Mouse (Mus musculus): ENCODE results near the gene Aup1.

Aup1 gene

GRCm38 (mm10) chr6:83029777-83030176 is 24.5 kb upstream of the Aup1 start:
- no peak for DNase-seq (ENCODE audit: low spot score in 2 of 2)

GRCm38 (mm10) chr6:83031111-83031510 is 23.2 kb upstream of the Aup1 start:
- no peak for DNase-seq (ENCODE audit: low spot score in 2 of 2)

GRCm38 (mm10) chr6:83031921-83032590 is 22.3 kb upstream of the Aup1 start:
- DNase-seq (ENCODE audit: low spot score in 2 of 2): no peak

GRCm38 (mm10) chr6:83032769-83033191 is 21.5 kb upstream of the Aup1 start:
- DNase-seq (ENCODE audit: low spot score in 2 of 2): peak in 1 of 2 experiments; percentile 72

- DNase-seq (ENCODE audit: low spot score in 2 of 2): peak; percentile 68 to 74
Measured at GRCm38 (mm10) chr6:83033249-83034185, 20.8 kb upstream of the Aup1 start, which contains the start of the genes Dok1 and Loxl3. Gene Dok1 (minus strand): TSS chr6:83033471. Gene Loxl3 (plus strand): TSS chr6:83034173.

- DNase-seq (ENCODE audit: low spot score in 2 of 2): no peak
Measured at GRCm38 (mm10) chr6:83034463-83035055, 19.8 kb upstream of the Aup1 start.

- DNase-seq (ENCODE audit: low spot score in 2 of 2): no peak
Measured at GRCm38 (mm10) chr6:83037188-83037587, 17.1 kb upstream of the Aup1 start.

- DNase-seq (ENCODE audit: low spot score in 2 of 2): peak; percentile 79 to 97
Measured at GRCm38 (mm10) chr6:83038496-83039012, 15.8 kb upstream of the Aup1 start.

- DNase-seq (ENCODE audit: low spot score in 2 of 2): no peak
Measured at GRCm38 (mm10) chr6:83040601-83041000, 13.7 kb upstream of the Aup1 start.

GRCm38 (mm10) chr6:83043561-83043960 is 10.8 kb upstream of the Aup1 start:
- no peak for DNase-seq (ENCODE audit: low spot score in 2 of 2)

- DNase-seq (ENCODE audit: low spot score in 2 of 2): no peak
Measured at GRCm38 (mm10) chr6:83043993-83044392, 10.3 kb upstream of the Aup1 start.

- no peak for DNase-seq (ENCODE audit: low spot score in 2 of 2)
Measured at GRCm38 (mm10) chr6:83044742-83045141, 9.6 kb upstream of the Aup1 start.

GRCm38 (mm10) chr6:83049367-83049766 is 5.0 kb upstream of the Aup1 start:
- no peak for DNase-seq (ENCODE audit: low spot score in 2 of 2)

- DNase-seq (ENCODE audit: low spot score in 2 of 2): no peak
Measured at GRCm38 (mm10) chr6:83053136-83053960, 973 bp upstream of the Aup1 start.

- DNase-seq (ENCODE audit: low spot score in 2 of 2): no peak
Measured at GRCm38 (mm10) chr6:83054871-83055431, 630 bp downstream of the Aup1 start, which contains the start of gene Htra2. Gene Htra2 (minus strand): TSS chr6:83055273.

GRCm38 (mm10) chr6:83057790-83058189 is 3.5 kb downstream of the Aup1 start, which contains the start of gene Dqx1:
Gene Dqx1 (plus strand): TSS chr6:83057844.
- DNase-seq (ENCODE audit: low spot score in 2 of 2): no peak

- no peak for DNase-seq (ENCODE audit: low spot score in 2 of 2)
Measured at GRCm38 (mm10) chr6:83058725-83059124, 4.4 kb downstream of the Aup1 start.

GRCm38 (mm10) chr6:83065995-83066394 is 11.7 kb downstream of the Aup1 start:
- DNase-seq (ENCODE audit: low spot score in 2 of 2): no peak

GRCm38 (mm10) chr6:83066441-83066840 is 12.1 kb downstream of the Aup1 start:
- no peak for DNase-seq (ENCODE audit: low spot score in 2 of 2)

- DNase-seq (ENCODE audit: low spot score in 2 of 2): no peak
Measured at GRCm38 (mm10) chr6:83068221-83068620, 13.9 kb downstream of the Aup1 start.

All from urinary bladder, adult 18-20 months (tissue).